Mouse (Mus musculus): ENCODE measurements around the gene Ppp6r2.

The Ppp6r2 gene

GRCm38 (mm10) chr15:89181561-89182270 is 29.6 kb upstream of the Ppp6r2 start:
- no peak for DNase-seq (ENCODE audit: low spot score in 2 of 2)

GRCm38 (mm10) chr15:89182328-89182741 is 29.0 kb upstream of the Ppp6r2 start:
- DNase-seq (ENCODE audit: low spot score in 2 of 2), result no peak

- DNase-seq (ENCODE audit: low spot score in 2 of 2), result no peak
Measured at GRCm38 (mm10) chr15:89182842-89183241, 28.5 kb upstream of the Ppp6r2 start.

- DNase-seq (ENCODE audit: low spot score in 2 of 2), result no peak
Measured at GRCm38 (mm10) chr15:89184141-89184936, 27.0 kb upstream of the Ppp6r2 start.

GRCm38 (mm10) chr15:89184937-89185227 is 26.5 kb upstream of the Ppp6r2 start:
- DNase-seq (ENCODE audit: low spot score in 2 of 2), result no peak

- DNase-seq (ENCODE audit: low spot score in 2 of 2), result no peak
Measured at GRCm38 (mm10) chr15:89195261-89195681, 16.1 kb upstream of the Ppp6r2 start.

- peak; percentile 68 to 79 for DNase-seq (ENCODE audit: low spot score in 2 of 2)
Measured at GRCm38 (mm10) chr15:89195690-89196312, 15.6 kb upstream of the Ppp6r2 start.

- peak; percentile 97 to 98 for DNase-seq (ENCODE audit: low spot score in 2 of 2)
Measured at GRCm38 (mm10) chr15:89196313-89196706, 15.0 kb upstream of the Ppp6r2 start, which contains the start of gene Dennd6b. Gene Dennd6b (minus strand): TSS chr15:89196496.

GRCm38 (mm10) chr15:89197056-89197455 is 14.3 kb upstream of the Ppp6r2 start:
- DNase-seq (ENCODE audit: low spot score in 2 of 2), result no peak

- DNase-seq (ENCODE audit: low spot score in 2 of 2), result no peak
Measured at GRCm38 (mm10) chr15:89207457-89207856, 3.9 kb upstream of the Ppp6r2 start.

GRCm38 (mm10) chr15:89209886-89210761 is 1.2 kb upstream of the Ppp6r2 start:
- DNase-seq (ENCODE audit: low spot score in 2 of 2), result peak; percentile 85 to 90

- peak in 1 of 2 experiments; percentile 54 for DNase-seq (ENCODE audit: low spot score in 2 of 2)
Measured at GRCm38 (mm10) chr15:89211716-89212461, 536 bp downstream of the Ppp6r2 start.

- no peak for DNase-seq (ENCODE audit: low spot score in 2 of 2)
Measured at GRCm38 (mm10) chr15:89212495-89212894, 1.1 kb downstream of the Ppp6r2 start.

GRCm38 (mm10) chr15:89213517-89213916 is 2.2 kb downstream of the Ppp6r2 start:
- no peak for DNase-seq (ENCODE audit: low spot score in 2 of 2)

GRCm38 (mm10) chr15:89214953-89215352 is 3.6 kb downstream of the Ppp6r2 start:
- DNase-seq (ENCODE audit: low spot score in 2 of 2), result no peak

GRCm38 (mm10) chr15:89215611-89216233 is 4.4 kb downstream of the Ppp6r2 start:
- no peak for DNase-seq (ENCODE audit: low spot score in 2 of 2)

- DNase-seq (ENCODE audit: low spot score in 2 of 2), result no peak
Measured at GRCm38 (mm10) chr15:89233586-89233985, 22.2 kb downstream of the Ppp6r2 start.

GRCm38 (mm10) chr15:89234052-89234451 is 22.7 kb downstream of the Ppp6r2 start:
- DNase-seq (ENCODE audit: low spot score in 2 of 2), result no peak

GRCm38 (mm10) chr15:89239751-89240392 is 28.5 kb downstream of the Ppp6r2 start:
- no peak for DNase-seq (ENCODE audit: low spot score in 2 of 2)

- no peak for DNase-seq (ENCODE audit: low spot score in 2 of 2)
Measured at GRCm38 (mm10) chr15:89241025-89241424, 29.7 kb downstream of the Ppp6r2 start.

Measured in natural killer cell, adult 2 months (primary cell).